Mouse (Mus musculus) erythroblast, embryonic 14.5 days (primary cell): Measurements from ENCODE around the gene Actr3. TPM values are rescaled to one million over a fixed set of nuclear protein-coding genes. Genes with fewer than 3 reads are reported as not detected.
"Not testable (repeated sequence)": the region's sequence is repeated elsewhere in the genome, so short reads cannot be mapped to it uniquely, and the experiment has no call there.

ENCODE experiments used
- H3K27me3 ChIP-seq: 2 replicates; pipeline ENCODE4 v1.6.1; 2012; ENCODE audit warnings: inconsistent platforms; ENCODE audit not compliant: control insufficient read depth
- H3K36me3 ChIP-seq: 2 replicates; pipeline ENCODE4 v1.6.1; 2012; ENCODE audit warnings: mild to moderate bottlenecking, inconsistent platforms; ENCODE audit not compliant: control insufficient read depth
- H3K4me1 ChIP-seq: 2 replicates; pipeline ENCODE4 v1.6.1; 2012; ENCODE audit warnings: inconsistent platforms; ENCODE audit not compliant: control insufficient read depth
- H3K4me3 ChIP-seq: replicated peaks from 2 replicates; pipeline ENCODE3; 2012; ENCODE audit warnings: moderate library complexity, mild to moderate bottlenecking, inconsistent platforms
- H3K9me3 ChIP-seq: 2 replicates; pipeline ENCODE4 v1.6.1; 2012; ENCODE audit warnings: low read length, inconsistent platforms, mixed read lengths; ENCODE audit not compliant: control insufficient read depth
- GATA1 ChIP-seq: IDR thresholded peaks from 2 replicates; pipeline ENCODE4 v1.6.1; 2012; ENCODE audit warnings: low read length, inconsistent platforms, mixed read lengths
- TAL1 ChIP-seq: IDR thresholded peaks from 3 replicates; pipeline ENCODE4 v1.6.1; 2012; ENCODE audit warnings: low read length, inconsistent platforms, mixed read lengths
- polyA plus RNA-seq: library from polyadenylated mRNA; stranded (reverse); fragments of >175 nt; gene quantifications from 2 replicates; pipeline ENCODE4 v1.2.3, GENCODE M21; 2012

Actr3 gene
- polyA plus RNA-seq, 1 experiment = 3.5 TPM

DNA sequence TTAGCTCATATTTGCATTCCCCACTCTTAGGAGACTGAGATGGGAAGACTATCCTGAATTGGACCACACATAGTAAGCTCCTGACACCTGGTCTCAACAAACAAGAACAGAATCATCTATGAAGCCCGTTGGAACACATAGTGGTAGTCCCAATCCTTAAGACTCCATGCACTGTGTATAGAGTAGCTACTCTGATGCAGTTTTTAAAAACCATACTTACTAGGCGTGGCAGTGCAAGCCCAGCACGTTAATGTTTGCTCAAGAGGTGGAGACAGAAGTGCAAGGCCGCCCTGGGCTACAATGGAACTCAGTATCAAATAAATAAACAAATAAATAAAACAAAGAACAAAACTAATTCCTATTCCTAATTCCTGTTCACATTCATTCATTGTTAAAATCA is 5.5 kb downstream of the Actr3 start:
- H3K4me1 ChIP-seq = peaks cover 43% of the 10 kb centered on the region
- TF ChIP-seq TAL1 (no peak), GATA1 (no peak)
- H3K36me3 ChIP-seq = peaks cover 6% of the 10 kb centered on the region
- no peaks in the 10 kb centered on the region for H3K27me3 ChIP-seq
- H3K9me3 ChIP-seq = no peaks in the 10 kb centered on the region
- no peak overlapping the region for H3K4me3 ChIP-seq

DNA sequence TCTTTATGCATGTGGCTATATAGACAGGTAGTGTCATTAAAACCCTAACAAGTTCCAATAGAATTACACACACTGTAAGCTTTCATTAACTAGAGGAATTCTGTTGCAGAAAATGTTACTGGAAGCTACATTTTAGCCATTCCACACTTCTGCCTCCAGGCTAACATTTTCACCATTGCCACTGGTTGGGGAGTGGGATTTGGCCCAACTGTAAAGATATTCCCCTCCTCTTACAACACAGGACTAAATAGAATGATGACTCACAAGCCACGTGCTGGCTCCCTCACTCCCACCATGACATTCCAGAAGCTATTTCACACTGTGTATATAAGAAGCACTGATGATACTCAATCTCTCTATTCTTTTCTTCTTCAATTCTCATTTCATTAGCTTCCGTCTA is 7.2 kb downstream of the Actr3 start:
- Histone ChIP-seq H3K36me3 (peaks cover 6% of the 10 kb centered on the region), H3K4me1 (peaks cover 35% of the 10 kb centered on the region), H3K9me3 (no peaks in the 10 kb centered on the region), H3K27me3 (no peaks in the 10 kb centered on the region), H3K4me3 (no peak overlapping the region)
- no peak for TF ChIP-seq TAL1
- TF ChIP-seq GATA1 = no peak

DNA sequence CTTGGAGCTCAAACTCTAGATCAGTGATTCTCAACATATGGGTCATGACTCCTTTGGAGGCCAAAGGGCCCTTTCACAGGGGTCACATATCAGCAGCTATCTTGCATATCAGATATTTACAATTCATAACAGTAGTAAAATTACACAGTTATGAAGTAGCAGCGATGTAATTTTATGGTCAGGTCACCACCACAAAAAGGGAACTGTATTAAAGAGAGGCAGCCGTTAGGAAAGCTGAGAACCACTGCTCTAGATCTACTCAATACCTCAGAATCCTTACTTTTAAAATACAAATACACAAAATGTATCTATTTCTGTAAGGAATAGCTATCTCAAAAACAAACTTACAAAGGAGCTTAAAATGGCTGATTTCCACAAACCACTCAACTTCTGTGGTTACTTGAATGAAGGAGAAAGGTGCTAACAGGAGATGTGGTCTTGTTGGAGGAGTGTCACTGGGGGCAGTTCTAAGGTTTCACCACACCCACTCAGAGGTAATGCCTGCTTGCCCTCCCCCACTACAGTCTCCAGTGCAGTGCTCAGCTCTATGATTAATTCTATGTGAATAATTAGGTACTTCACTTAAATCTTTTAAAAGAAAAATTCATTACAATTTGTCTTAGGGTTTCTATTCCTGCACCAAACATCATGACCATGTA is 9.0 kb downstream of the Actr3 start:
- TF ChIP-seq GATA1 (no peak), TAL1 (no peak)
- Histone ChIP-seq H3K4me3 (no peak overlapping the region), H3K4me1 (peaks cover 20% of the 10 kb centered on the region), H3K27me3 (no peaks in the 10 kb centered on the region), H3K9me3 (no peaks in the 10 kb centered on the region), H3K36me3 (peaks cover 6% of the 10 kb centered on the region)

DNA sequence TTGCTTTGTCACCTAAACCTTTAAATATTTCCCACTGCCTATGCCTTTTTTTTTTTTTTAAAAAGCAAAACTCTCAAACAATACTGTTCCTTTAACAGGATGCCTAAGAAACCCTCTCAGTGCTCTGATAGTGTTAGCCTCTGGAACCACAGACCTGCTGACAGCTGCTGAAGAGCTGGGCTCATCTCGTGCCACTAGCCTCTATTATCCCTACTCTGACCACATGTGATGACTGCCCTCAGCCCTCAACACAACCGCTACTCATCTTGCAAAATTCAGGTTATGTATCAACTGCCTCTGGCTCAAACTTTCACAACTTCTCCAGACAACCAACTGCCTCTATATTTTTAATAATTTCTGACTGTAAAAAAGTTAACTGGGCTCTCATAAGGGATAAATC is 15.6 kb downstream of the Actr3 start:
- no peaks in the 10 kb centered on the region for H3K9me3 ChIP-seq

DNA sequence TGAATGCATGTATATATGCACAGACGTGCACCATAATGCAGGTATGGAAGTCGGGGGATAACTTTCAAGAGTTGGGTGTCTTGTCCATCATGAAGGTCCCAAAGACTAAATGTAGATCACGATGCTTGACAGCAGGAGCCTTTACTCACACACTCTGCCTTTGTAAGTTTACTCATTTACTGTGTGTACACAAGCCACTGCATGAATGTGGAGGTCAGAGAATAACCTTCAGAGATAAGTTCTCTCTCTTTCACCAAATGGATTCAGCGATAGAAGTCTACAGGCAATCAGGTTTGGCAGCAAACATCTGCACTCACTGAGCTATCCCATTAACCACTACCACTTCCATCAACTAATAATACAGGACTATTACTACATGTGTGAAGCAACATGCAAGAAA is 16.8 kb downstream of the Actr3 start:
- Histone ChIP-seq H3K4me1 (no peaks in the 10 kb centered on the region), H3K36me3 (peaks cover 37% of the 10 kb centered on the region)

More for the DNA sequence above, 15.6 kb downstream of the Actr3 start:
- TF ChIP-seq TAL1 (no peak), GATA1 (no peak)
- peaks cover 28% of the 10 kb centered on the region for H3K36me3 ChIP-seq
- H3K4me1 ChIP-seq = no peaks in the 10 kb centered on the region
- no peak overlapping the region for H3K4me3 ChIP-seq
- H3K27me3 ChIP-seq = no peaks in the 10 kb centered on the region

DNA sequence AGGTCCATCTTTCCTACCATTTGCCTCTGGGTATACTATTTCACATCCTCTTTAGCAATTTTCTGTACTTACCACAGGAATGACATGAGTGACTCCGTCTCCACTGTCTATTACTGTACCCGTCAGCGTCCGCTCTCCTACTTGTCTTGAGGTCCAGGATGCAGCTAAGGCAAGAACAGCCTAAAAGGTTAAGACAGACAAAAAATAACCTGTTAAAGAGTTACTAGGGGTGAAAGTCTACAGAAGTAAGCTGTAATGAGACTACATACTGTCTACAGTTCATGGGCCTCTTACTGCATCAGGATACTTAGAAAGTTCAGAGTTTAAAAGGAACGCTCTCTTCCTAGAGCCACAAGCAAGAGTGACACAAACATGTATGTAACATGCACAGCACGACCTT is 28.3 kb downstream of the Actr3 start:
- TF ChIP-seq GATA1 (no peak), TAL1 (no peak)
- peaks cover 77% of the 10 kb centered on the region for H3K36me3 ChIP-seq
- H3K4me3 ChIP-seq = no peak overlapping the region
- no peaks in the 10 kb centered on the region for H3K4me1 ChIP-seq
- H3K9me3 ChIP-seq = no peaks in the 10 kb centered on the region
- H3K27me3 ChIP-seq = no peaks in the 10 kb centered on the region

More for the DNA sequence above, 16.8 kb downstream of the Actr3 start:
- H3K27me3 ChIP-seq = no peaks in the 10 kb centered on the region
- TF ChIP-seq TAL1 (no peak), GATA1 (no peak)
- H3K4me3 ChIP-seq = no peak overlapping the region
- H3K9me3 ChIP-seq = no peaks in the 10 kb centered on the region

DNA sequence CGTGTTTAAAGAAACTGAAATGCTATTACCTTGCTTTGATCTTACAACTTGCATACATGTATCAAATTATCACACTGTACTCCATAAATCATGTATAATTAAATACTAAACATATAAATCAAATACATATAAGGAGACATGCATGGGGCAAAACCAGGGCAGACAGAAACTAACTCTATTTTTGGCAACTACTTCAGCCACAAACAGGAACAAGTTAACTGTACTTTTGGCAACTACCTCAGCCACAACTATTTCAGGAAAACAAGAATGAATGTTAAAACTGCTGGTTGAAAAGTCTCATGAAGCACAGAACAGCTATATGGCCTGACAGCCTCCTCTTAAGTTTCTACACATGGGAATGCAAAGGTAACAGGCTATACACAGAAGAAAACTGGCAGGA is 40.1 kb downstream of the Actr3 start:
- Histone ChIP-seq H3K36me3 (peaks cover 66% of the 10 kb centered on the region), H3K4me1 (no peaks in the 10 kb centered on the region), H3K27me3 (no peaks in the 10 kb centered on the region), H3K4me3 (no peak overlapping the region), H3K9me3 (no peaks in the 10 kb centered on the region)
- TF ChIP-seq GATA1 = no peak
- no peak for TF ChIP-seq TAL1

DNA sequence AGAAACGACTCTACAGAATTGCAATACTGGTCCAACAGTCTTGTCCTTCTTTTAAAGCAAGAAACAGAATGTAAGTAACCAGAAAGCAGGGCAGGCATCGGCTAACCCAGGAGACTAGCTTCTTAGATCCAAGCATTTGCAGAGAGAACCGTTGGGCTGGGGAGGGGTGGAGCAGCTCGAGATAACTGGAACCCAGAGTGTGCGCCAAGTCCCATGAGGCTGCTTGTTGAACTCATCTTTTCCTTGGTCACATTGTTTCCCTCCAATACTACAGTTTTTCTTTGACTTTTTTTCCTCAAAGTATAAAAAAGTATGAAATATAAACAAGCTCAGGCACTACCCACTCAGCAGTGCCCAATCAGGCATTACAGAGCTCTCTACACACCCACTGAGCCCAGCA is 42.2 kb downstream of the Actr3 start:
- H3K36me3 ChIP-seq = peaks cover 52% of the 10 kb centered on the region
- H3K4me1 ChIP-seq, H3K4me3 ChIP-seq, H3K27me3 ChIP-seq, H3K9me3 ChIP-seq: not testable (repeated sequence)

DNA sequence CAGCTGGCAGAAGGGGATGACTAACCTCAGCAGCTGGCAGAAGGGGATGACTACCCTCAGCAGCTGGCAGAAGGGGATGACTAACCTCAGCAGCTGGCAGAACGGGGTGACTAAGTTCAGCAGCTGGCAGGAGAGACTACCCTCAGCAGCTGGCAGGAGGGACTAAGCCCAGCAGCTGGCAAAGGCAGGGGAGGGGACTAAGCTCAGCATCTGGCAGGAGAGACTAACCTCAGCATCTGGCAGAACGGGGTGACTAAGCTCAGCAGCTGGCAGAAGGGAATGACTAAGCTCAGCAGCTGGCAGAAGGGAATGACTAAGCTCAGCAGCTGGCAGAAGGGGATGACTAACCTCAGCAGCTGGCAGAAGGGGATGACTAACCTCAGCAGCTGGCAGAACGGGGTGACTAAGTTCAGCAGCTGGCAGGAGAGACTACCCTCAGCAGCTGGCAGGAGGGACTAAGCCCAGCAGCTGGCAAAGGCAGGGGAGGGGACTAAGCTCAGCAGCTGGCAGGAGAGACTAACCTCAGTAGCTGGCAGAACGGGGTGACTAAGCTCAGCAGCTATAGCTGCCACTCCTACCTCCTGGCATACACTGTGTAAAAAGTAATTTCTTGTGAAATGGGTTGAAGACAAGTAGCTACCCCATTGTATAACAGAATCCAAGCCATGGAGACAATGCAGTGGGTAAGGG is 45.3 kb downstream of the Actr3 start:
- H3K36me3 ChIP-seq = peaks cover 25% of the 10 kb centered on the region
- not testable (repeated sequence) for H3K9me3 ChIP-seq, H3K4me3 ChIP-seq, H3K27me3 ChIP-seq, H3K4me1 ChIP-seq

DNA sequence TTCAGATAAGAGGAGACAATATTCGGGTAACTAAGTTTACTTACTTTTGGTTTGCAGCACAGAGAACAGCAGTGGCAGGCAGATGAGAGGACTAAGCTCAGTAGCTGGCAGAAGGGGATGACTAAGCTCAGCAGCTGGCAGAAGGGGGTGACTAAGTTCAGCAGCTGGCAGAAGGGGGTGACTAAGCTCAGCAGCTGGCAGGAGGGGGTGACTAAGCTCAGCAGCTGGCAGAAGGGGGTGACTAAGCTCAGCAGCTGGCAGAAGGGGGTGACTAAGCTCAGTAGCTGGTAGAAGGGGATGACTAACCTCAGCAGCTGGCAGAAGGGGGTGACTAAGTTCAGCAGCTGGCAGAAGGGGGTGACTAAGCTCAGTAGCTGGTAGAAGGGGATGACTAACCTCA is 45.9 kb downstream of the Actr3 start:
- not testable (repeated sequence) for H3K27me3 ChIP-seq, H3K4me3 ChIP-seq, H3K4me1 ChIP-seq, H3K9me3 ChIP-seq
- H3K36me3 ChIP-seq = peaks cover 21% of the 10 kb centered on the region
